Mouse (Mus musculus) hindbrain, embryonic 11.5 days (tissue): ENCODE measurements around the gene Osbpl3. TPM values are rescaled to one million over a fixed set of nuclear protein-coding genes. Genes with fewer than 3 reads are reported as not detected.

Source experiments
- ATAC-seq: fragments of 200-750 bp; cut with Nextera tagmentation; 2 replicates; pipeline ENCODE4 v1.8.0; 2017; ENCODE audit warnings: mild to moderate bottlenecking, moderate TSS enrichment, moderate library complexity; ENCODE audit not compliant: low FRiP score
- DNase-seq: peaks from one replicate; pipeline ENCODE4 v3.0.0-alpha.2; 2015; ENCODE audit warnings: low spot score
- H3K27ac ChIP-seq: fragments of 300-500 bp; sonication (generic); 2 replicates; pipeline ENCODE4 v1.5.1; 2014; ENCODE audit warnings: mild to moderate bottlenecking, low read depth, low read length
- H3K27me3 ChIP-seq: fragments of 300-500 bp; sonication (generic); 2 replicates; pipeline ENCODE4 v1.6.1; 2014; ENCODE audit warnings: mild to moderate bottlenecking, low read length, moderate library complexity, mixed read lengths; ENCODE audit not compliant: control insufficient read depth, insufficient read depth
- H3K36me3 ChIP-seq: fragments of 300-500 bp; sonication (generic); 2 replicates; pipeline ENCODE4 v1.6.1; 2014; ENCODE audit warnings: mild to moderate bottlenecking, low read length, moderate library complexity, mixed read lengths; ENCODE audit not compliant: control insufficient read depth, insufficient read depth
- H3K4me1 ChIP-seq: fragments of 300-500 bp; sonication (generic); replicated peaks from 2 replicates; pipeline ENCODE4 v1.6.1; 2014; ENCODE audit warnings: low read length, mixed read lengths; ENCODE audit not compliant: control insufficient read depth, insufficient read depth
- H3K4me2 ChIP-seq: fragments of 300-500 bp; sonication (generic); replicated peaks from 2 replicates; pipeline ENCODE4 v1.6.1; 2014; ENCODE audit warnings: mild to moderate bottlenecking, low read depth, low read length
- H3K4me3 ChIP-seq: fragments of 300-500 bp; sonication (generic); 2 replicates; pipeline ENCODE4 v1.5.1; 2014; ENCODE audit warnings: low read depth, low read length
- H3K9ac ChIP-seq: fragments of 300-500 bp; sonication (generic); 2 replicates; pipeline ENCODE4 v1.6.1; 2014; ENCODE audit warnings: low read depth, low read length
- H3K9me3 ChIP-seq: fragments of 300-500 bp; sonication (generic); 2 replicates; pipeline ENCODE4 v1.6.1; 2016; ENCODE audit warnings: low read length; ENCODE audit not compliant: control insufficient read depth
- WGBS: fragments of 180-500 bp; shearing (Covaris S2); extraction: QIAGEN DNeasy Blood & Tissue Kit; methylation state at CpG from one replicate; pipeline ENCODE4 v1.1.7; 2014; 5-methylcytosine and 5-hydroxymethylcytosine counted together
- polyA plus RNA-seq: library from polyadenylated mRNA; unstranded; fragments of >200 nt; fragmentation: Nextera tagmentation; extraction: Ambion mirVana; gene quantifications from 2 replicates; pipeline ENCODE4 v1.2.1, GENCODE M21; 2014

Osbpl3 gene
- polyA plus RNA-seq, 1 experiment from 2014 or later, result 7.2 TPM

- ATAC-seq, result no peak
- DNase-seq, result no peak
- no peaks in the 10 kb centered on the region for H3K4me1 ChIP-seq
- no peak overlapping the region for H3K27ac ChIP-seq
- H3K4me2 ChIP-seq, result no peak overlapping the region
- no peak overlapping the region for H3K9ac ChIP-seq
- no peaks in the 10 kb centered on the region for H3K27me3 ChIP-seq
- no peaks in the 10 kb centered on the region for H3K36me3 ChIP-seq
- 86% methylated on average over 3 of the region's 3 CpGs for WGBS
- H3K9me3 ChIP-seq, result no peaks in the 10 kb centered on the region
- no peak overlapping the region for H3K4me3 ChIP-seq
These were observed 64.0 kb downstream of the Osbpl3 start for GRCm38 (mm10) chr6:50391951-50392350.

DNA sequence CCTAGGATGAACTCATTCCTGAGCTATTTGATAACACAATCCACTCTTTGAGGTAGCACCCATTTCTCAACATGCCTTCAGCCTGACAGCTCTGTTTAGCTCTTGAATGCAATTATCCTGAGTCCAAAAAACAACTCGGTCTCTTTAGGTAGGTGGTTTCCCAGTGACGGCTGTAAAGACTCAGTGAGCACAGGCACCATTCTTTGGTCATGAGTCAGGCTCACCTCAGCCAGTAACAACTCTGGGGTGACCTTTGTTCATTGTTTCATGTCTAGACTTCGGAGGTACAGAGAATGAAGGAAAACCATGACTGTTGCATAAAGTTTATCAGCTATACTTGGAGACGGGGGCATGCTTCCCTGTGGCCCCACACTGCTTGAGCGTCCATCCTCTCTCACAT, 65.7 kb downstream of the Osbpl3 start:
- 79% methylated on average over 5 of the region's 5 CpGs for WGBS
- H3K4me2 ChIP-seq, result no peak overlapping the region

GRCm38 (mm10) chr6:50387629-50388028, 68.4 kb downstream of the Osbpl3 start:
- ATAC-seq (no peak), DNase-seq (no peak)
- H3K9ac ChIP-seq, result no peak overlapping the region
- H3K4me3 ChIP-seq, result no peak overlapping the region
- no peaks in the 10 kb centered on the region for H3K4me1 ChIP-seq
- H3K36me3 ChIP-seq, result no peaks in the 10 kb centered on the region
- no peak overlapping the region for H3K4me2 ChIP-seq
- H3K27me3 ChIP-seq, result no peaks in the 10 kb centered on the region
- no peaks in the 10 kb centered on the region for H3K9me3 ChIP-seq
- 79% methylated on average over 5 of the region's 5 CpGs for WGBS
- H3K27ac ChIP-seq, result no peak overlapping the region

More for the DNA sequence above, 65.7 kb downstream of the Osbpl3 start:
- Histone ChIP-seq H3K9me3 (no peaks in the 10 kb centered on the region), H3K27me3 (no peaks in the 10 kb centered on the region), H3K27ac (no peak overlapping the region), H3K36me3 (no peaks in the 10 kb centered on the region), H3K4me3 (no peak overlapping the region), H3K4me1 (no peaks in the 10 kb centered on the region), H3K9ac (no peak overlapping the region)
- no peak for DNase-seq
- ATAC-seq, result no peak

DNA sequence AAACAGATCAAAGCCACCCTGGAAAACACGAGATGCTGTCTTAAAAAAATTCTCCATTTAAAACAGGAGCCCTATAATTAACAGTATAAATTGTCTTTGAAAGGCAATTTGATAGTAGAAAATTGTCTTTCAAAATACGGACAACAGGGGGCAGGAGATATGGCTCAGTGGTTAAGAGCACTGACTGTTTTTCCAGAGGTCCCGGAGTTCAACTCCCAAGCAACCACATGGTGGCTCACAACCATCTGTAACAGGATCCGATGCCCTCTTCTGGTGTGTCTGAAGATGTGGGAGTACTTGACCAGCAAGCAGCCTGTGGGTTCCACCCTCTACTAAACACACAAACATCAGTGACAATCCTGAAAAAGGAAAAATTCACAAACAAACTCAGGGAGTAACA, 69.5 kb downstream of the Osbpl3 start:
- ATAC-seq (no peak), DNase-seq (no peak)
- H3K27ac ChIP-seq, result no peak overlapping the region
- no peak overlapping the region for H3K4me2 ChIP-seq
- WGBS, result 86% methylated on average over 4 of the region's 4 CpGs
- no peak overlapping the region for H3K4me3 ChIP-seq
- H3K9me3 ChIP-seq, result no peaks in the 10 kb centered on the region
- no peak overlapping the region for H3K9ac ChIP-seq
- no peaks in the 10 kb centered on the region for H3K27me3 ChIP-seq
- no peaks in the 10 kb centered on the region for H3K36me3 ChIP-seq
- H3K4me1 ChIP-seq, result no peaks in the 10 kb centered on the region

GRCm38 (mm10) chr6:50385451-50386013, 70.5 kb downstream of the Osbpl3 start:
- Histone ChIP-seq H3K9me3 (no peaks in the 10 kb centered on the region), H3K4me2 (no peak overlapping the region), H3K4me1 (no peaks in the 10 kb centered on the region), H3K27ac (no peak overlapping the region), H3K4me3 (no peak overlapping the region), H3K27me3 (no peaks in the 10 kb centered on the region), H3K9ac (no peak overlapping the region), H3K36me3 (no peaks in the 10 kb centered on the region)
- DNase-seq, result no peak
- ATAC-seq, result no peak
- WGBS, result 93% methylated on average over 8 of the region's 8 CpGs

DNA sequence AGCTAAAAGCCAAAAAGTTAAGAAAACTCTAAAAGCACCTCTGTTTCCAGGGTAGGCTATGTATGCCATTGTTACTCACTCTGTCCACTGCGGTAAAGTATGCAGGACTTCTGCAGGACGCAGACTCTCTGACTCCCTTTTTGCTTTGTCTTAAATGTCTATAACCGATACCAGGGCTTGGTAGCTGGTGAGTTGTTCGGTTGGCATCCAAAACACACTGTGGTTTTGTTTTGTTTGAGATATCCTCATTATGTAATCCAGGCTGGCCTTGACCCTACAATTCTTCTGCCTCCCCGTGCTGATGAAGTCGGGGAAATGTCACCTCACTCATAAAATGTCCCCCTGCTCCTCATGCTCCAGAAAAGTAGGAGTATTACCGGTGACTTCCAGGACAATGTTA, 73.3 kb downstream of the Osbpl3 start:
- ATAC-seq (no peak), DNase-seq (no peak)
- H3K4me2 ChIP-seq, result no peak overlapping the region
- no peaks in the 10 kb centered on the region for H3K9me3 ChIP-seq
- 88% methylated on average over 7 of the region's 7 CpGs for WGBS
- no peak overlapping the region for H3K9ac ChIP-seq
- no peaks in the 10 kb centered on the region for H3K4me1 ChIP-seq
- no peak overlapping the region for H3K4me3 ChIP-seq
- no peak overlapping the region for H3K27ac ChIP-seq
- H3K36me3 ChIP-seq, result no peaks in the 10 kb centered on the region
- H3K27me3 ChIP-seq, result no peaks in the 10 kb centered on the region

DNA sequence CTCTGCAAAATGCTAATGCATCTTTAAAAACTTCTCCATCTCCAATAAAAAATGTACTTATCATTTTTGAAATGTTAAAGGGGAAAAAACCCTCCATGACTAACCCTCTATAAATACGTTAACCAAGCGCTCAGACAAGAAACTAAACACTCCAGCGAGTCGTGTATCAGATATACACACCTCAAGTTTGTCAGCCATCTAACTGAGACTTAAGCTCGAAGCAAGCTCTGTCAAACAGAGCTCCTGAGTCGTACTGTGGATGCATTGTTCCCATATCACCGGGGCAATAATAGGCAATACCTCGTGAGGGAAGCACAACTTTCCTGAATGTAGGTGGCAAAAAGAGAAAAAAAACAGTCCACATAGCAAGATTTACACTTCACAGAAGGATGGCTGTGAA, 73.8 kb downstream of the Osbpl3 start:
- 71% methylated on average over 8 of the region's 8 CpGs for WGBS
- Histone ChIP-seq H3K36me3 (no peaks in the 10 kb centered on the region), H3K4me1 (no peaks in the 10 kb centered on the region), H3K9ac (no peak overlapping the region), H3K9me3 (no peaks in the 10 kb centered on the region), H3K27me3 (no peaks in the 10 kb centered on the region), H3K4me2 (no peak overlapping the region), H3K27ac (no peak overlapping the region), H3K4me3 (no peak overlapping the region)
- ATAC-seq (no peak), DNase-seq (no peak)

DNA sequence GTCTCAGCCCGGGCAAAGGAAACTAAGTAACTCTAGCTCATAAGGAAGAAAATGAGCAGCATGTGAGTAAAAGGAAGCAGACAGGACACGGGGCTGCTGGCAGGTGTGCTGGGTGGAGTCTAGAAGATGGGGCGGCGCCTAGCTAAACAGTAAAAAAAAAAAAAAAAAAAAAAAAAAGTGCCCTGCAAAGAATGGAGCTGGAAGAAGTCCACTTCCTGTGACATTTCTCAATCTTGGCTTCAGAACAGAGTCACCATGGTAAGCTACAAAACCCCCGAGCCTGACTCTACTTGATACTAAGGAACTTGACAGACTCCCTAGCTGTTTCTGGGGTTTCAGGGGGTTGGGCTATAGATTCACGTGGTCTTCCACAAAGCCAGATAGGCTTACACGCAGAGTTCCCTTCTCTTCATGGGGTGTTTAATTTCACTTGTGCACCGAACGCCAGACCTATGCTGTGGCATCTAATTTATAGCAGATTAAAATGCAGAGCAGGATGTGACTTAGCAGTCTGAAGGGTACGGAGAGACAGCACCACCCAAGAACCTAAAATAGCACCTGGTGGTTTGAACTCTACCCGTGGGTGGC, 74.4 kb downstream of the Osbpl3 start:
- 48% methylated on average over 11 of the region's 11 CpGs for WGBS
- no peaks in the 10 kb centered on the region for H3K4me1 ChIP-seq

GRCm38 (mm10) chr6:50379740-50380139, 76.3 kb downstream of the Osbpl3 start:
- H3K27ac ChIP-seq, result no peak overlapping the region
- H3K27me3 ChIP-seq, result no peaks in the 10 kb centered on the region
- DNase-seq, result no peak
- no peak overlapping the region for H3K4me3 ChIP-seq
- 77% methylated on average over 4 of the region's 4 CpGs for whole genome bisulfite sequencing
- H3K9me3 ChIP-seq, result no peaks in the 10 kb centered on the region
- H3K36me3 ChIP-seq, result no peaks in the 10 kb centered on the region
- H3K4me2 ChIP-seq, result no peak overlapping the region
- no peak overlapping the region for H3K9ac ChIP-seq
- H3K4me1 ChIP-seq, result no peaks in the 10 kb centered on the region
- ATAC-seq, result no peak

More for the DNA sequence above, 74.4 kb downstream of the Osbpl3 start:
- Histone ChIP-seq H3K27me3 (no peaks in the 10 kb centered on the region), H3K4me2 (no peak overlapping the region), H3K27ac (no peak overlapping the region), H3K9me3 (no peaks in the 10 kb centered on the region), H3K9ac (no peak overlapping the region), H3K4me3 (no peak overlapping the region), H3K36me3 (no peaks in the 10 kb centered on the region)
- ATAC-seq (no peak), DNase-seq (no peak)
